Mouse (Mus musculus) T-helper 17 cell (primary cell): ENCODE data around the gene Gm5134.

Experiments used
- in situ Hi-C, 2 experiments: fragments of 300-600 bp; cut with MboI, MseI; formaldehyde crosslinking; loops; 1 replicate in 1 of 2; 2 replicates in 1 of 2; pipeline ENCODE4 v1.15.1; 2025; ENCODE audit warnings: high pct_unique_total_duplicates in 2 of 2

The Gm5134 gene

DNA sequence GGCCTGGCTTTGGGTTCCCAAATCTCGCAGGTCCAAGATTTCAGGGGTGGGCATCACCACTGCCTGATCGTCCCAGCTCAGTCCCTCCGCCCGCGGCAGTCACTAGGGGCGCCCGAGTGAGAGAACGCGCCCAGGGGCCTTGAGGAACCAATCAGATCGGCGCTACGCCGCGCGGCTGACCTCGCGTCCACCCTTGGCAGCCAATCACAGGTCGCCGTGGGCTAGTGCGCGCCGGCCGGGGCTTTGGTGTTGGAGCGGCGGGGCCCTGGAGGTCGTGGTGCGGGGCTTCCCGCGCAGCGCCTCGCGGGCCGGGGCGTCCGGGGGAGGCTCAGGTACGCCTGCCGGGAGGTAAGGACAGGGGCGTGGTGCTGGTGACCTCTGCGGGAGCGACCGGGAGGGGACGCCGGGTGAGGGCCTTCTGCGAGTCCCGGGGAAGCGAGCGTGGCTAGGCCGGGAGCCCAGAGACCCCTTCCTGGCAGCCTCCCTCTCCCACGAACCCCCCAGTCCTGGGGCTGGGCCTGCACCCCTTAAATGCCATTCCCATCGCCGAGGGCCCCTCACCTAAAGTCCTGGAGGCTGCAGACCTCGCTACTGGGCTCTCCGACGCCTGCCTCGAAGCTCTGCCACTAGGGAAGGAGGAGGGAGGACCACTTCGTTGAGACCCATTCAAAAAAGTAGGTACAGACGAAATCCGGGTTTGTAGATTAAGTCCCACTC is 78.2 kb downstream of the Gm5134 start, which contains the start of gene Zfp280b:
Gene Zfp280b (plus strand): TSS at position 249 of the 717 bp plus-strand sequence.
- in situ Hi-C loops, result no loop called here

DNA sequence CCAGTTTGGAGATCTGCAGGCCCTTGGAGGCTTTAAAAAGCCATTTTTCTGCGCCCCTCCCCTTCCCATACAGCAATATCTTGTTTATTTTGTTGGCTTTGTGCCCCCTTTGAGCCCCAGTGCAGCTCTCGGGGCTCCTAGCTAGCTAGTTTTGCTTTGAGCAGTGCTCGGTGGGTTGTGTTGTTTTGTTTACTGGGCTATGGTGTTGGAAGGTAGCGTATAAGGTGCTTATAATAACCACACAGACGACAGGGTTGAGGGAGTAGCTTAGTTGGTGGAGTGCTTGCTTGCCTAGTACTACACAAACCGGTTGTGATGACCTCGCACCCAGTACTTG is 78.8 kb downstream of the Gm5134 start:
- in situ Hi-C loops, result no loop called here

DNA sequence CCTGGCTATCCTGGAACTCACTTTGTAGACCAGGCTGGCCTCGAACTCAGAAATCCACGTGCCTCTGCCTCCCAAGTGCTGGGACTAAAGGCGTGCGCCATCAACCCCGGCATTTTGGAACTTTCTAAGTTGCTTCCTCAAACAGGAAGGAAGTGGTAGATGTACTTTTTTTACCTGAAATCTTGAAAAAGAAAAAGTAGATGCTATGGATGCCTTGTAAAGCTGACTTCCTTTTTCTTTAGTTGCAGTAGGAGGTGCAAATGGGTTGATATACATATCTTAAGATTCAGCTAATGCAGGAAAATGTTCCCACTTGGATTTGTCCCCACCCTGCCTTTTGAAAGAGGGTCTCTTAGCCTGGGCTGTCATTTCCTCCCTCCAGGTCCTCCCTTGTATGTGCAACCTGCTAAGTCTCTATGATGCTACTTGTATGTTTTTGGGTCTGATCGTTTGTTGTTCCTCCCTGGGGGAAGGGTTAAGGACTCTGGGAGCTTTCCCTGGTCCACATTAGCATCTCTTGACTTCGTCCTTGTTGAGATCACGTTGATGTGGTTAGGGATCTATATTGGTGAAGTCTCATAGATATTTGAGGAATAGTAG is 79.8 kb downstream of the Gm5134 start:
- in situ Hi-C loops, result no loop called here

DNA sequence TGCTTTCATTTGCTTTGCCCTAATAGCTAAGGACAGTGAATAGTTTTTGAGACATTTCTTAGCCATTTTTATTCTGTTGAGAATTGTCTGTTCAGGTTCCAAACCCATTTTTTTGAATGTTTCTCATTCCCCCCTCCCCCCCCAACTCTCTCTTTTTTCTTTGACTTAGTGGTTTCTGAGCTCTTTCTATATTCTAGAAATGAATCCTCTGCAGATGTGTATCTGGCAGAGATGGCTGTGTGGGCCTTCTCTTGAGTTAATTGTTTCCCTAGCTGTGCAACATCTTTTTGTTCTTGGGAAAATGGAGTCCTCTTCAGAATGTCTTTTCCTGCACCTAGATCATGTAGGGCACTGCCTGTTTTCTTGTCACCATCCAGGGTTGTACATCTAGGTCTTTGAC is 81.0 kb downstream of the Gm5134 start:
- in situ Hi-C loops, result no loop called here

DNA sequence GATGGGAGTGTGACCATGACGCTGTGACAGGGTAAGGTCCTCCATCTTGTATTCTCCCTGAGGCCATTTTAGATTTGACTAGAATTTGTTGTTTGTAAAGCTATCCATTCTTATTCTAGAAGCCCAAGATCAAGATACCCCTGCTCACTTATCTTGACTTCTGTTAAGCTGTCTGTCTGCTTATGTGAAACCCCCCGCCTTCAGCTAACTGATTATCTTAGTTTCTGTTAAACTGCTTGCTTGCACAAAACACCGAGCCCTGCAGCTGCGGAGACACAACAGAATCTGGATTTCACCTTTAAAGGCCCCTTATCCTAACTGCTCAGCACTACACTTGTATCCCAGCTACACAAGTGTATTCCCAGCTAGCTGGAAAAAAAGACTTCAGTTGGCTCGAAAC is 82.6 kb downstream of the Gm5134 start:
- in situ Hi-C loops, result no loop called here

DNA sequence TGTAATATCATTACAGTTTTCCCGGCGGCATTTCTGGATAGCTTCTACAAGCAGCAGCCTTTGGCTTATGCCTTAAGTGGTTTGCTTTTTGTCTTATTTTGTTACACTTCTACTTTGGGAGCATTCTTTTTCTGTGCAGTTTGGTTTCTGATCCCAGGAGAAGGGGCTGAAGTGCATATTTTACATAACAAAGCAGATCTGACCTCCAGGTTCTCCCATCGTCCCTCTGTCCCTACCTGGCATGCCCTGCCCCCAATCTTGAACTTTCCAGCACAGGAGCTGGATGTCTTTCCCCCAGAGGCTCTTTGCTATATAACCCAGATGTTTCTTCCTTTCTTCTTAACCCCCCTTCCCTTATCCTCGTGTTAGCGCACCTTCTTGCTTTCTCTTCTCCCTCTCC is 91.0 kb downstream of the Gm5134 start:
- in situ Hi-C loops, result no loop called here

DNA sequence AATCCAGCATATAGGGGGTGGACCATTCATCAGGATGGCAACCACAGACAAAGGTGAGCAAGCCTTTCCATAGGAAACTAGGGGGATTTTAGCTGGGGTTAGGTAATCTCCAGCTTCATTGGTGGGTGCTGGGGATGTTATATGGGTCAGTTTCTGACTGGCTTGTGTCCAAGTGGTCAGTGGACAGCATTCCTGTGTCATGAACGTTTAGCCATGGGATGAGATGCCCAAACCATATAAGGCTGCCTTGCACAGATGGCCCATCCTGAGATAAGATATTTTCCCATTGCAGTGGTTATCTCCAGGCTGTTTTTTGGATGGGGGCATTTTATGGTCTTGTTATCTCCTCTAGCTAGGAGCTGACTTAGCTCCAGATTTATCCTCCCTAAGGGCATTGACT is 92.4 kb downstream of the Gm5134 start:
- in situ Hi-C loops, result no loop called here

DNA sequence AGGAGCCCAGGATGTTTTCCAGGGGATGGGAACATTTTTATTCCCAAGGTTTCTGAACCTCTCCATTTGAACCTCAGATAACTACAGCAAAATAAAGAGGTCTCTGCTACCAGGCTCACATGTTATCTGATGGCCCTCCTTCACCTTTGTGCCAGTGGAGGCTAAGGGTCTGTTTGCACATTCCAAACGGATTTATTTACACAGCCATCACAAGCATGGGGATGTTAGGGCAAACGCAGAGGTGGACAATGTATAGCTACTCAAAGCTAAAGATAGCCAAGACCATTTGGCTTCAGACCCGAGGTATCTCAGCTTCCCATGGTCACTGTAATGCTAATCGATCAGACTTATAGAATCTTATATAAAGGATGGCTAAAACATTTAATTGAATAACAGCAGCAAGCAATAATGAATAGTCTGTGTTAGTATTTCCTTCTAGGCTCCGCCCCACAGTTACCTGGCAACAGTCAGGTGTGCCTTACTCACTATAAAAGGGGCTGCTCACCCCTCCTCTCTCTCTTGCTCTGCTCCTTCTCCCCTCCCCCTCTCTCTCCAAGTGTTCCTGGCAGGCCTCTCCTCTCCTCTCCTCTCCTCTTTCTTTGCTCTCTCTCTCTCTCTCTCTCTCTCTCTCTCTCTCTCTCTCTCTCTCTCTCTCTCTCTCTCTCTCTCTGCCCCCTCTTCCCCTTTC is 93.0 kb downstream of the Gm5134 start:
- in situ Hi-C loops, result no loop called here

DNA sequence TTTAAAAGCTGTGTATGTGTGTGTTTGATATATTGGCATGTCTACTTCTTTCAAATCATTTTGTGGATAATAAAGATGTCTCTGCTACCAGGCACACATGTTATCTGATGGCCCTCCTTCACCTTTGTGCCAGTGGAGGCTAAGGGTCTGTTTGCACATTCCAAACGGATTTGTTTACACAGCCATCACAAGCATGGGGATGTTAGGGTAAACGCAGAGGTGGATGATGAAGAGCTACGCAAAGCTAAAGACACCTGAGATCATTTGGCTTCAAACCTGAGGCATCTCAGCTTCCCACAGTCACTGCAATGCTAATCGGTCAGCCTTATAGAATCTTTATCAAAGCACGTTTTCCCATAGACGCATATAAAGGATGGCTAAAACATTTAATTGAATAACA is 94.7 kb downstream of the Gm5134 start:
- in situ Hi-C loops, result no loop called here

DNA sequence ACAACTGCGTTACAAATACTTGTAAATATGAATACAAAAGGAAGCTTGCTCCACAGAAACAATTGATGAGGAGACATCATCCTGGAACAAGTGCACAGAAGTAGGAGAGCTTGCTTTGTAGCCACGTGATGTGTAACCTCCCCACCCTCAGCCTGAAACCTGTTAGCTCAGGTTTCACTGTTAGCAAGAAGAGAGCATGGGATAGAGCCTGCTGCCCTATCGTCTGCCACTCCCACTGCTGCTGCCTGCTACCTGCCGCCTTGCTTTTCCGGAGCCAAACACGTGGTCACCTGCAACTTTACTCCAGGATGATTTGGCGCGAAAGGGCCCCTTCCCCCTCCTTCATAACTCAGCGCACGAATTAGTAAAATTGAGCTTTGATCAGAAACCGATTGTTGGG is 97.5 kb downstream of the Gm5134 start:
- in situ Hi-C loops, result no loop called here
